Mouse (Mus musculus): ENCODE data around the gene Flnb.
A peak's percentile ranks its signal among the peaks of the same experiment; 100 is the strongest.

The Flnb gene

GRCm38 (mm10) chr14:7989961-7990360 lies 172.2 kb downstream of the Flnb start:
- DNase-seq (ENCODE audit: low read depth, low spot score), result no peak

DNA sequence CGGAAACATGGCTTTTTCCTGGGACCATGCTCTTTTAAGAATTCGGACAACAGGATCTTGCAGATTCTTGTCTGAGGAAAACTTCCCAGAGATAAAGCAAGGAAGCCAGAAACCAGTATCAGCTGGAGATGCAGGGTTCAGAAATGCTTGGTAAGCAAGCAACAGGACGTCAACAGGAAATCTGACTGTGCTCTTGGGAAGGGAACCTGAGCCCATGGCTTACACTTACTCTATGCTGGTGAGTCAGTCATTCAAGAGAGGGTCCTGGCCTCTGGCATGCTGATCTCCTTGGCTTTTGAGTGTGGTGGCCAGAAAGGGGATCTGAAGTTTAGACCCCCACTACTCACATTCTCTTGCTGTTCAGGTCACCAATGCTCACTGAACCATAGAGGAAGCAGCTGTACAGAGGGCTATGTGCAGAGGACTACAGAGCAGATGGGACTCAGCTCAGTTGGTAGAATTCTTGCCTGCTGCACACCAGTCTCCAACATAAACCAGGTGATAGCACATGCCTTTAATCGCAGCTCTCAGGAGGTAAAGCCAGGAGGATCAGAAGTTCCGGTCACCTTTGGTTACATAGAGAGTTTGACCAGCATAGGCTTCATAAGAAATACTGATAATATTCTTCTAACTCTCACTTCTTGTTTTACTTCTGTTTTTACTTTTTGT lies 173.5 kb downstream of the Flnb start:
- no peak for DNase-seq (ENCODE audit: low read depth, low spot score)

DNA sequence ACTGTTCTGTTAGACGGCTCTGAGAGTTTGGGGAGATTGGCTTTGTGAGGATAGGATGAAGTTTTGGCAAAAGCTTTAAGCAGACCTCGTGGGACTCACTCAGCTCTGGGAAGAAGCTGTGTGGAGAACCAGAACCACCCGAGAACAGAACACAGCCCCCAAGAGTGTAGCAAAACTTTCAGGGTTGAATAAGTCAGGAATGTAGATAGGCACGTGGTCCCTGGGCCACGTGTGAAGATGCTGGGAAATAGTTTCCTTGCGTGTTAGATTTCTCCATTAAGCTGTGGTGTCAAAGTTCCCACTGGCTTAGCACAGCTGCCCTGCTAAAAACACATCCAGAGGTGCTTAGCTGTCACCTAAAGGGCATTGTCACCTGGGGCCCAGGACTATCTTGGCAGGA lies 174.4 kb downstream of the Flnb start:
- DNase-seq (ENCODE audit: low read depth, low spot score), result no peak

GRCm38 (mm10) chr14:7994271-7994767 lies 176.6 kb downstream of the Flnb start, which contains the start of gene Dnase1l3:
TSS of gene Dnase1l3 (minus strand) at chr14:7994573.
- no peak for DNase-seq (ENCODE audit: low read depth, low spot score)

- DNase-seq (ENCODE audit: low read depth, low spot score), result peak; percentile 42
These were observed 179.5 kb downstream of the Flnb start for GRCm38 (mm10) chr14:7997255-7997696.

DNA sequence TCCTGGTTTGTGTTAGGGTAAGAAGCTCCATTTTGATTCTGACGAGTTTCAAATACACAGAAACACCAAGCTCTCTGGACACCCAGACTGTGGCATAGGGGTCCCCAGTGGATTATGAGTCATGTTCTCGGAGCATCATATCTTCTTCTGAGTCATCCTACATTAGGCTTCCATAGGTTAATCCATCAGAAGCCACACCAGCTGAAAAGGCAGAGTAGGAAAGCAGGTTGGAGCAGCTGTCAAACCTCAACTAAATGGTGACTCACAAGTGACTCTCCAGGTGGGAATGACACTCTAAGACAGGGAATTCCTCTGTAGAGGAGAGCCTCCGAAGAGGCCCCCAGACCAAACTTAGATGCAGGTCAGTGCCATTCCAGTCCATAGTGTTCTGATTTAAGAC lies 181.3 kb downstream of the Flnb start:
- no peak for DNase-seq (ENCODE audit: low read depth, low spot score)

DNA sequence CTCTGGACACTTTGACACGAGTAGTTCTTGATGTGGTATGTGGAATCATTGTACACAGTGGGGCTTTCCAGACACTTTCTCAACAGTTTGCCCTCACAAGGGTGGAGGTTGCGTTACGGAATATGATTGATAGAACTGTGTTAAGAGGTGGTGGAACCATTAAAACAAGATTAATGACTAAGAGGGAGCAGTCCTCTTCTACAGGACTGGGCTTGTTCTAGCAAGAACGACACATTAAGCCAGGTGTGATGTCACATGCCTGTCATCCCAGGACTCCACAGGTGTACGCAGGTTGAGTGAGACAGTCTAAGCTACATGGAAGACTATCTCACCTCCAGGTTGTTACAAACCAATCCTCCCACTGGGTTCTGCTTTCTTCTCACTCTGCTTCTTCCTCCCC lies 181.7 kb downstream of the Flnb start:
- DNase-seq (ENCODE audit: low read depth, low spot score), result no peak

DNA sequence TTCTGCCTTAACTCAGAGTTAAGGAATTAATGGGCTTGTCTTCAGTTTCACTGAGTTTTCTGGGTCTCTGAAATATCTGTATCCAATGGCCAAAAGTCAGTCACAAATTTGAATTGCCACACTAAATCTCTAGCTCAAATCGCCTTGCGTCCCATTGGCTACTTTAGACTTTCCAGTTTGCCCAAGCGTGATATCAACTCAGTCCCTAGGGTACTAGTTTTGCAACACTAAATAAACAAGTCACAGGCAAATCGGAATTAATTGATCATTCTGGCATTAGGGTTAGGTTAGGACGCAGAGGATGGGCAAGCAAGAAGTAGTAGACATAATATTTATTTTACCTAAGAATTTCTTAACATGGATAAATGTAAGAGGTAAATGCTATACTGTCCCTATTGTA lies 182.5 kb downstream of the Flnb start:
- DNase-seq (ENCODE audit: low read depth, low spot score), result no peak

Data from brain, embryonic 18.5 days (tissue).